Mouse (Mus musculus) ovary, postnatal 36 days (tissue): ENCODE data around the gene Arl15.

Experiments
- DNase-seq: peaks from one replicate; pipeline ENCODE4 v3.0.0; 2022; ENCODE audit warnings: low spot score, mixed read lengths

Gene Arl15

GRCm38 (mm10) chr13:113871853-113872252 lies 77.5 kb downstream of the Arl15 start:
- peak; percentile 51 for DNase-seq

GRCm38 (mm10) chr13:113875724-113876123 lies 81.4 kb downstream of the Arl15 start:
- no peak for DNase-seq

GRCm38 (mm10) chr13:113877420-113877819 lies 83.1 kb downstream of the Arl15 start:
- peak; percentile 66 for DNase-seq

- no peak for DNase-seq
These were observed 84.3 kb downstream of the Arl15 start for GRCm38 (mm10) chr13:113878571-113878970.

- DNase-seq = no peak
These were observed 85.5 kb downstream of the Arl15 start for GRCm38 (mm10) chr13:113879651-113880327.

GRCm38 (mm10) chr13:113880564-113881171 lies 86.4 kb downstream of the Arl15 start:
- no peak for DNase-seq

- DNase-seq = no peak
These were observed 88.7 kb downstream of the Arl15 start for GRCm38 (mm10) chr13:113882959-113883358.

GRCm38 (mm10) chr13:113887090-113887489 lies 92.8 kb downstream of the Arl15 start:
- no peak for DNase-seq

GRCm38 (mm10) chr13:113888126-113888525 lies 93.8 kb downstream of the Arl15 start:
- no peak for DNase-seq

GRCm38 (mm10) chr13:113888704-113889103 lies 94.4 kb downstream of the Arl15 start:
- no peak for DNase-seq

- no peak for DNase-seq
These were observed 95.1 kb downstream of the Arl15 start for GRCm38 (mm10) chr13:113889140-113890055.

- no peak for DNase-seq
These were observed 102.4 kb downstream of the Arl15 start for GRCm38 (mm10) chr13:113896684-113897083.

- DNase-seq = no peak
These were observed 103.2 kb downstream of the Arl15 start for GRCm38 (mm10) chr13:113897498-113897897.

GRCm38 (mm10) chr13:113897951-113898350 lies 103.6 kb downstream of the Arl15 start:
- no peak for DNase-seq

GRCm38 (mm10) chr13:113901001-113901545 lies 106.8 kb downstream of the Arl15 start:
- peak; percentile 39 for DNase-seq

- DNase-seq = no peak
These were observed 109.0 kb downstream of the Arl15 start for GRCm38 (mm10) chr13:113903255-113903654.

- DNase-seq = no peak
These were observed 117.7 kb downstream of the Arl15 start for GRCm38 (mm10) chr13:113911986-113912519.

GRCm38 (mm10) chr13:113914551-113914971 lies 120.3 kb downstream of the Arl15 start:
- no peak for DNase-seq

GRCm38 (mm10) chr13:113915700-113916099 lies 121.4 kb downstream of the Arl15 start:
- DNase-seq = no peak

- DNase-seq = no peak
These were observed 122.5 kb downstream of the Arl15 start for GRCm38 (mm10) chr13:113916761-113917160.

GRCm38 (mm10) chr13:113917376-113917775 lies 123.1 kb downstream of the Arl15 start:
- no peak for DNase-seq

- no peak for DNase-seq
These were observed 123.6 kb downstream of the Arl15 start for GRCm38 (mm10) chr13:113917868-113918411.
